Mouse (Mus musculus) forebrain, embryonic 10.5 days (tissue): ENCODE results near the gene Ttc32. TPM values are rescaled to one million over a fixed set of nuclear protein-coding genes. Genes with fewer than 3 reads are reported as not detected.
A peak's percentile ranks its signal among the peaks of the same experiment; 100 is the strongest.

Experiments
- DNase-seq: peaks from one replicate; pipeline ENCODE4 v3.0.0-alpha.2; 2017; ENCODE audit warnings: low spot score; ENCODE audit errors: extremely low spot score
- H3K27ac ChIP-seq: fragments of 300-500 bp; sonication (generic); 2 replicates; pipeline ENCODE4 v1.5.1; 2016; ENCODE audit warnings: mild to moderate bottlenecking
- H3K27me3 ChIP-seq: fragments of 300-500 bp; sonication (generic); 2 replicates; pipeline ENCODE4 v1.6.1; 2016; ENCODE audit warnings: mild to moderate bottlenecking; ENCODE audit not compliant: poor library complexity, severe bottlenecking
- H3K36me3 ChIP-seq: fragments of 300-500 bp; sonication (generic); replicated peaks from 2 replicates; pipeline ENCODE4 v1.6.1; 2016; ENCODE audit warnings: mild to moderate bottlenecking, moderate library complexity
- H3K4me1 ChIP-seq: fragments of 300-500 bp; sonication (generic); 2 replicates; pipeline ENCODE4 v1.6.1; 2016
- H3K4me3 ChIP-seq: fragments of 300-500 bp; sonication (generic); 2 replicates; pipeline ENCODE4 v1.5.1; 2016; ENCODE audit warnings: mild to moderate bottlenecking, moderate library complexity
- H3K9me3 ChIP-seq: fragments of 300-500 bp; sonication (generic); 2 replicates; pipeline ENCODE4 v1.6.1; 2016; ENCODE audit warnings: mild to moderate bottlenecking, moderate library complexity
- WGBS: fragments of 180-500 bp; shearing (Covaris S2); methylation state at CpG from one replicate; pipeline ENCODE4 v1.1.7; 2016; 5-methylcytosine and 5-hydroxymethylcytosine counted together
- polyA plus RNA-seq: library from polyadenylated mRNA; unstranded; fragments of >200 nt; fragmentation: Nextera tagmentation; extraction: Ambion mirVana; gene quantifications from 2 replicates; pipeline ENCODE4 v1.2.1, GENCODE M21; 2016

Gene Ttc32
- polyA plus RNA-seq, result 18.3 and 21.2 TPM in 2 replicates

DNA sequence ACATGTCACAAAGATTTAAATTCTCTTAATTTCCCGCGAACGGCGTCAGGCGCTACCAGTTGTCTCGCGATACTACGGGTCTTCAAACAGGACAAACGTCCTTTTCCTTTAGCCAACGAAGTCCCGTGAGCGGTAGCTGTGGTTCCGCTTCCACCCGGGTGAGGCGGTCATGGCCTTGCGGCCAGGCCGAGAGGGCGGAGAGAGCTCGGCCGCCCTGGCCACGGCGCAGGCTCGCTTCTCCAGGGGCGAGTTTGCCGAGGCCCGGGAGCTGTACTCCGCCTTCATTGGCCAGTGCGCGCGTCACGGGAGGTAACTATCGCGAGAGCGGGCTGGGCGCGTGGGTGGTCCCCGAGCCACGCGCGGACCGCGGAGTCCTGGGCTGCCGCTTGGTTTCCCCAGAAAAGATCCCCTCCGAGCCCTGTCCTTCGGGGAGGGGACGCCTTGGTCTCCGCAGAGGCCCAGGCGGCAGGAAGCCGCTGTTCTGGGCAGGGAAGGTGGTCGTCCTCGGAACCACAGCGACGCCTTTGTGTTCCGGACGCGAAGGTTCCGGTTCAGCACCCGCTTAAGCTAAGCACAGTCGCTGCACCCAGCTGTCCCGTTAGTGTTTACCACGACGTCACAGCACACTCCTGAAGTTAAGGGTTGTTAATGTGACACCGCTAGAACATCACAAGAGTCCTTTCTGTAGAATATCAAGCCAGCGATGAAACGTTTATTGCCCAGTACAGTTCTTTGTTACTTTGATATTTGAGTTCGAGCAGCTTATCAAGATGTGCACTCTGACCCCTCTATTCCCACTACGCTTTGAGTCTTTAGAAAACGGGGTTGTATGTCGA is at the start of gene Ttc32:
Ttc32 (plus strand) TSS at position 110 of the 836 bp plus-strand sequence.
- peak; percentile 90 for DNase-seq
- Histone ChIP-seq H3K27me3 (no peaks in the 10 kb centered on the region), H3K9me3 (no peaks in the 10 kb centered on the region), H3K36me3 (peaks cover 16% of the 10 kb centered on the region; the same call in 1 of the 2 replicates), H3K27ac (peak within 1 kb of the TSS; percentile 98), H3K4me1 (peaks cover 7% of the 10 kb centered on the region), H3K4me3 (peak within 1 kb of the TSS; percentile 76)
- WGBS, result under 1% methylated on average over 69 of the region's 69 CpGs

DNA sequence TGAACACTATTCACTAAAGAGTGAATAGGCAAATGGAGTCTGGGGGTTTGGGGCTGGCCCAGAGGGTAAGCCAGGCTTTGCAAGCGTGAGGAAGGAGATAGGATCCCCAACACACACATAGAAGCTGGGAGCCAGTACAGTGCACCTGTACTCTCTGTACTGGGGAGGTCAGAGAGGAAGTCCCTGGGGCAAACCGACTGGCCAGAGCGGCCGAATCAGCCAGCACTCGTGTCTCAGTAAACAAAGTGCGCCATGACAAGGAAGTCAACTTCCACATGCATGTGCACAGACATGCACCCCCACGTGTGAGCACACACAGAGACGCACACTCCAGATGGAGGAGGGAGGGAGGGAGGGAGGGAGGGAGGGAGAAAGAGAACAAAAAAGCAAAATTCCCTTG is 36.6 kb upstream of the Ttc32 start:
- H3K9me3 ChIP-seq, result no peaks in the 10 kb centered on the region
- DNase-seq, result no peak
- H3K4me3 ChIP-seq, result no peak overlapping the region
- H3K4me1 ChIP-seq, result no peaks in the 10 kb centered on the region
- no peak overlapping the region for H3K27ac ChIP-seq
- 86% methylated on average over 8 of the region's 8 CpGs for WGBS
- no peaks in the 10 kb centered on the region for H3K27me3 ChIP-seq
- H3K36me3 ChIP-seq, result peaks cover 33% of the 10 kb centered on the region

DNA sequence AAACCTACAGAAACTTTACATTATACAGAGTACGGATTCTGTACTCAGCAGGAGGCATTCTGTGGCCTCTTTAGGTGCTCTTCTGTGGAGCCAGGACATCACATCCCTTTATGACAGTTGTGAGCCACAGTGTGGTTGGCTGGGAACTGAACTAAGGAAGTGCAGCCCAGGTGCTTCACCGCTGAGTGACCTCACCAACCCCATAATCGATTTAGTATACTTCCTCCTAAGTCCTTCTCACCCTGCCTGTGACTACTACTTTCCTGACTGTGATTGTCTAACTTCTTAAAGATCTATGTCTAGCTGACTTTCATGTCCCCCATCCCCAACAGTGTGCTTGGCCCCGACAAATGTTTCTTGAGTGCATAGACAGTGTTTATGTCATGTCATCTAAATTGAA is 31.5 kb upstream of the Ttc32 start:
- WGBS, result 95% methylated on average over 4 of the region's 4 CpGs

DNA sequence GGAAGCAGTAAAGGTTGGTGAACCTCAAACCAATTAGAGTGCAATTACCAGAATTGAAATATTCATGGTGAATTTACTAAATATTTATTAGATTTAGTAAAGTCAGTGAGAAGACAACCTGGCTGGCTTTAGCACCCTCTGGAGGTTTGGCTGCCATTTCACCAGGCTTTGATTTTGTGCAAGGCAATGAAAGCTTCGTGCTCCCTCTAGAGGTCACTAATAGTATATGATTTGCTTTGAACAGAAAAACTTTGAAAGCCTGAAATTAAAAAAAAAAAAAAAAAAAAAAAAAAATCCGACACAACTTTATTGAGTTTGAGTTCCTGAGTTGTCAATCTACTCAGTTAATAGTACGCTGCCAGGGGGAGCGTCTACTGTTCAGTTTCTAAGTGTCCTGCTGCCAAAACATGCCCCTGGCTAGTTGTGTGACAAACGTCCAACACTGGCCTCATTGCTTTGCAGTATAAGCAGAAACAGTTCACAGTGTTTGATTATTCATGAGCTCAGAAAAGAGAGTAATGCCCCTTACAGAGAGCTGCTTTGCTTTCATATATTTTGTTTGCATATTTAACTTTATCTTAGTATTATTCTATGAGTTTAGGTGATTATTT is 27.7 kb upstream of the Ttc32 start:
- Histone ChIP-seq H3K27ac (no peak overlapping the region), H3K9me3 (0 out of 2 replicates have a peak, but pooled peaks cover 4% of the 10 kb centered on the region), H3K27me3 (no peaks in the 10 kb centered on the region), H3K4me3 (no peak overlapping the region), H3K4me1 (peaks cover 6% of the 10 kb centered on the region; the same call in 1 of the 2 replicates), H3K36me3 (peaks cover 17% of the 10 kb centered on the region)
- DNase-seq, result peak; percentile 33
- 17% methylated on average over 5 of the region's 5 CpGs for WGBS

More for the DNA sequence above, 31.5 kb upstream of the Ttc32 start:
- no peaks in the 10 kb centered on the region for H3K27me3 ChIP-seq
- DNase-seq, result no peak
- H3K4me3 ChIP-seq, result no peak overlapping the region
- H3K4me1 ChIP-seq, result peaks cover 6% of the 10 kb centered on the region; the same call in 1 of the 2 replicates
- H3K36me3 ChIP-seq, result peaks cover 20% of the 10 kb centered on the region
- H3K27ac ChIP-seq, result no peak overlapping the region
- 0 out of 2 replicates have a peak, but pooled peaks cover 4% of the 10 kb centered on the region for H3K9me3 ChIP-seq

DNA sequence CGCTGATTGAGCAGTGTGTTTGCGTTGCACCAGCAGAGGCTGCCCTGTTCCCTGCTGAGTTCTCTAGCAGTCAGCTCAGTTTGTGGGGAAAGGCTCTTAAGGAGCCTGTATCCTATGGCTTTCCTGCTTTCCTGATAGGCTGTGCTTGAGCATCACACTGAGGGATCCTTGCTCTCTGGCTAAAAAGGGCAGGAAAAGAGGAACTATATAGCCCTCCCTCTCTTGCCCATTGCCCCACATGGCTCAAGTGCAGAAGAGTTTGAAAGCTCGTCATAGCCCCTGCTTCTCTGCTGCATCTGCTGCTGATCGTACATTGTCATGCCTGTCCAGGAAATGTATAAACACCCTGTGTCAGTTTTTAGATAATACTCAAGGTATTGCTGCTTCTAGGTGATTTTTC is 22.7 kb upstream of the Ttc32 start:
- WGBS, result 63% methylated on average over 4 of the region's 4 CpGs
- Histone ChIP-seq H3K4me3 (no peak overlapping the region), H3K27me3 (no peaks in the 10 kb centered on the region), H3K4me1 (peaks cover 6% of the 10 kb centered on the region; the same call in 1 of the 2 replicates), H3K9me3 (no peaks in the 10 kb centered on the region), H3K27ac (no peak overlapping the region), H3K36me3 (peaks cover 15% of the 10 kb centered on the region)
- DNase-seq, result no peak

DNA sequence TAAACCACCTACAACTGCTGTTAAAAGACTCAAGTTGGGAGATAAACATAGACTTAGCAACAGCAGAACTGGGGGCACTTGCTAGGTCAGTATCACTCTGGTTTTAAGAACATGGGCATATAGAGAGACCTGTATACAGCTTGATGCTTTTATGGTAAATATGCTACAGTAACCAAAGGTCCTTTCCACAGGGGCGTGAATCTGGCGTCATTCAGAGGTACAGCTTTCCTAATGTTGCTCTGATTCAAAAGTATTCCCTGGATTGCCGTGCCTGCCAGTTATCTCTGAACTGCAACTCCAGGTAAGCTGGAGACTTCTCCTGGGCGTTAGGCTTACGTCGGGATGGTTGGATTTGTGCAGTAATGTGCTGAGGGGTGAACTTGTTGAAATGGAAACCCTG is 22.0 kb upstream of the Ttc32 start:
- 91% methylated on average over 6 of the region's 6 CpGs for WGBS
- Histone ChIP-seq H3K27ac (no peak overlapping the region), H3K27me3 (no peaks in the 10 kb centered on the region), H3K9me3 (no peaks in the 10 kb centered on the region), H3K4me3 (no peak overlapping the region), H3K4me1 (peaks cover under 1% of the 10 kb centered on the region; the same call in 1 of the 2 replicates), H3K36me3 (peaks cover 20% of the 10 kb centered on the region)
- DNase-seq, result no peak

DNA sequence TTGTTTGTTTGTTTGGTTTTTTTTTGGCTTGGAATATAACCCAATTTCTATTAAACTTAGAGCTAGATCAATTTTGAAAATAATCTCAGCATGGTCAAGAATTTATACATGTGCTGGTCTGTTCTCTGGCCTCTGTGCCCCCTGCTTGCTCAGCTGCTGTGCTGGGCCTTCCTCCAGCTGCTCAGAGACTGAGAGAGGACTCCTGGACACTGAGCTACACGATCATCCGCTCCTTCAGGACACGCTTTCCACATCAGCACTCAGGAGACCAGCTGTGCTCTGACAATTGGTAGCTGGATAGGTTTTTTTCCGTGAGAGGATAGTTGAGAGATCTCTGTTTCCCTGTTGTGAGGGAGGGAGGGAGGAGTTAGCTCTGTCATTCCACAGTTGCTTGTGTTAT is 19.5 kb upstream of the Ttc32 start:
- peaks cover 25% of the 10 kb centered on the region for H3K36me3 ChIP-seq
- DNase-seq, result no peak

DNA sequence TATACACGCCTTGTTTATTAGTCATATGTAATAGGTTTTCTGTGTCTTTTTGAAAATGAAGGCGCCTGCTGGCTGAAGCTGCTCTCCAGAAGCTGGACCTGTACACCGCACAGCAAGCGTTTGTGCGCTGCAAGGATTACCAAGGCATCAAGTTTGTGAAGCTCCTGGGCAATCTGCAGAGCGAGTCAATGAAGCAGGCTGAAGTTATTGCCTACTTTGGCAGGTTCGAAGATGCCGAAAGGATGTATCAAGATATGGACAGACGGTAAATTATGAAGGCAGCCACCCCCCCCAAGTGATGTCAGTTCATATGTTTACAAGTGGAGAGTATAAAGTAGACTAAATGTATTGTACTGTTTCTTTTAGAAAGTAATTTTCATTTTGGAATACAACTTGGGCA is 13.4 kb upstream of the Ttc32 start:
- Histone ChIP-seq H3K9me3 (no peaks in the 10 kb centered on the region), H3K4me3 (no peak overlapping the region), H3K27ac (no peak overlapping the region), H3K36me3 (peaks cover 38% of the 10 kb centered on the region), H3K27me3 (no peaks in the 10 kb centered on the region), H3K4me1 (no peaks in the 10 kb centered on the region)
- 93% methylated on average over 9 of the region's 9 CpGs for WGBS
- no peak for DNase-seq

More for the DNA sequence above, 19.5 kb upstream of the Ttc32 start:
- Histone ChIP-seq H3K9me3 (no peaks in the 10 kb centered on the region), H3K4me3 (no peak overlapping the region), H3K4me1 (no peaks in the 10 kb centered on the region), H3K27me3 (no peaks in the 10 kb centered on the region), H3K27ac (no peak overlapping the region)
- WGBS, result 86% methylated on average over 4 of the region's 4 CpGs

DNA sequence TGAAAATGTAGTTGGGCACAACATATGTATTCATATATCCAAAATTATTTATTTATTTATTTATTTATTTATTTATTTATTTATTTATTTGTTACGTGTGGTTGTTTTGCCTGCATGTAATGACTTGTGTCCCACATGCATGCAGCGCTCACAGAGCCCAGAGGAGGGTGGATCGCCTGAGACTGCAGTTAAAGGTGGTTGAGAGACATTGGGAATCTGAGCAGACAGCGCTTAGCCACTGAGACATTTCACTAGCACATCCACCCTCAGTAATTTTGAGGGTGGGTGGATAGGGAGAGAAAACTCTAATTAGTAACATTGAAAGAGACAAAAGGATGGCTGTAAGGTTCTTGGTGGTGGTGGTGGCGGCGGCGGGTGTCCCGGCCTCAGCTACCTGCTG is 9.4 kb upstream of the Ttc32 start:
- Histone ChIP-seq H3K36me3 (peaks cover 27% of the 10 kb centered on the region), H3K27me3 (no peaks in the 10 kb centered on the region), H3K27ac (no peak overlapping the region), H3K9me3 (no peaks in the 10 kb centered on the region), H3K4me1 (no peaks in the 10 kb centered on the region), H3K4me3 (no peak overlapping the region)
- DNase-seq, result no peak
- whole genome bisulfite sequencing, result 89% methylated on average over 8 of the region's 8 CpGs

DNA sequence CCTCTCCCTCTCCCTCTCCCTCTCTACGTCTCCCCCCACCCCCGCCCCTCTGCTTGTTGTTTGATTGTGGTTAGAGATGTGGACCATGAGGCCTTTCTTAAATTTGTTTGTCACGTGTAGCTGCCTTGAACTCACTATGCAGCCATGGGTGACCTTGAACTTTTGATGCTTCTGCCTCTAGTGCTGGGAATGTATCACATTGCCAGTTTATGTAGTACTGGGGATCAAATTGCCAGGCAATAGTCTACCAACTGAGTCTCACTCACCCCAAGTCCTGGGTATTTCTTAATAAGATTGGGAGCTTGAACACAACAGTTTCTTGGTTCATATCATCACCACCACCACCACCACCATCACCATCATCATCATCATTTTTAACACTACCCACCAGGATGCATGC is 8.8 kb upstream of the Ttc32 start:
- peaks cover 27% of the 10 kb centered on the region for H3K36me3 ChIP-seq

DNA sequence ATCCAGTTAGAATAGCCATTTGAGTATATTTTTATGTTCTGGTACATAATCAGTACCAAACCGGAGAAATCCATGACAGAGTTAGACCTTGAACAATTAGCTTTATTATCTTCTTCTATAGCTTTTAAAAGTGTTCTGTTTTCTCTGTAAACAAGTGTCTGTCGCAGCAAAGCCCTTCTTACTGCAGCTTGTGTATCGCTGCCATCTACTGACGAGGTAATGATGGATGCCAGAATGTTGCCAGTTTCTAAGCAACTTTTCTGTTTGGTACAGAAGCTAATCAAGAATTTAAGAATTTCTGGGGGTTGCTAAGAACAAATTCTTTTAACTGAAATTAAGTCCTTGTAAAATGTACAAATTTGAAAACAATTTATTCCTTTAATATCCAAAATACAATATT is 6.8 kb upstream of the Ttc32 start:
- no peak overlapping the region for H3K27ac ChIP-seq
- no peak overlapping the region for H3K4me3 ChIP-seq
- 73% methylated on average over 4 of the region's 4 CpGs for WGBS
- no peaks in the 10 kb centered on the region for H3K9me3 ChIP-seq
- no peaks in the 10 kb centered on the region for H3K4me1 ChIP-seq
- no peaks in the 10 kb centered on the region for H3K27me3 ChIP-seq
- H3K36me3 ChIP-seq, result peaks cover 17% of the 10 kb centered on the region
- DNase-seq, result no peak

More for the DNA sequence above, 8.8 kb upstream of the Ttc32 start:
- no peak for DNase-seq
- WGBS, result 85% methylated on average over 3 of the region's 3 CpGs
- no peak overlapping the region for H3K27ac ChIP-seq
- H3K27me3 ChIP-seq, result no peaks in the 10 kb centered on the region
- no peaks in the 10 kb centered on the region for H3K4me1 ChIP-seq
- H3K4me3 ChIP-seq, result no peak overlapping the region
- no peaks in the 10 kb centered on the region for H3K9me3 ChIP-seq

DNA sequence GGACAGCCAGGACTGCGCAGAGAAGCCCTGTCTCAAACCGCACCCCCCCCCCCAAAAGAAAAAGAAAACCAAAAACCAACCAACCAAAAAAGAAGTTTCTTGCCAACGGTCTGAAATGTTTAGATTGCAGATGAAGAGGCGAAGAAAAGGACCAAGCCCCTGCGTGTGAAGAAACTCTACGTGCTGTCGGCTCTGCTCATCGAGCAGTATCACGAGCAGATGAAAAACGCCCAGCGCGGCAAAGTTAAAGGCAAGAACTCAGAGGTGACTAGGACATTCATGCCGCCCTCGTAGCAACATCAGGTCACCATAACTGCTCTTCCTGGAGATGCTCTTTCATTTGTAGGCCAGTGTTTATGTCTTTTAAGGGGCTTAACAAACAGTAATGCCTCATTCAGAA is 5.7 kb upstream of the Ttc32 start:
- Histone ChIP-seq H3K4me3 (no peak overlapping the region), H3K27me3 (no peaks in the 10 kb centered on the region), H3K4me1 (no peaks in the 10 kb centered on the region), H3K36me3 (peaks cover 18% of the 10 kb centered on the region; the same call in 1 of the 2 replicates), H3K9me3 (no peaks in the 10 kb centered on the region), H3K27ac (no peak overlapping the region)
- no peak for DNase-seq
- WGBS, result 97% methylated on average over 14 of the region's 14 CpGs

DNA sequence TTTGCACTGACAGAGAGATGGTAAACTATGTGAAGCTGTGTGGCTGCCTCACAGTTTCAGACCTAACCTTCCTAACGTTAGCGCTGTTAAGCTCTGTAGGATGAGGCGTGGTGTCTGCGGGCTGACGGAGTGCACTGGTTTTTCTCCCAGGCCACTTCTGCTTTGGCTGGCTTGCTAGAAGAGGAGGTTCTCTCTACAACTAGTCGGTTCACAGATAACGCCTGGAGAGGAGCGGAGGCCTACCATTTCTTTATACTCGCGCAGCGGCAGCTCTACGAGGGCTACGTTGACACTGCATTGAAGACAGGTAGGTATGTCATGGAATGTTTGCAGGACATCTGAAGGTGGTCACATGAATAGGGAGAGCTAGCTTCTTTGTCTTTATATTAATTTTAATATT is 5.1 kb upstream of the Ttc32 start:
- Histone ChIP-seq H3K27me3 (no peaks in the 10 kb centered on the region), H3K36me3 (peaks cover 18% of the 10 kb centered on the region; the same call in 1 of the 2 replicates), H3K4me1 (no peaks in the 10 kb centered on the region), H3K27ac (no peak overlapping the region), H3K4me3 (no peak overlapping the region), H3K9me3 (no peaks in the 10 kb centered on the region)
- 91% methylated on average over 13 of the region's 13 CpGs for WGBS
- DNase-seq, result no peak
